Mouse (Mus musculus): ENCODE data around the gene Vav1.
"Not testable (repeated sequence)": the region's sequence is repeated elsewhere in the genome, so short reads cannot be mapped to it uniquely, and the experiment has no call there.

Gene Vav1

DNA sequence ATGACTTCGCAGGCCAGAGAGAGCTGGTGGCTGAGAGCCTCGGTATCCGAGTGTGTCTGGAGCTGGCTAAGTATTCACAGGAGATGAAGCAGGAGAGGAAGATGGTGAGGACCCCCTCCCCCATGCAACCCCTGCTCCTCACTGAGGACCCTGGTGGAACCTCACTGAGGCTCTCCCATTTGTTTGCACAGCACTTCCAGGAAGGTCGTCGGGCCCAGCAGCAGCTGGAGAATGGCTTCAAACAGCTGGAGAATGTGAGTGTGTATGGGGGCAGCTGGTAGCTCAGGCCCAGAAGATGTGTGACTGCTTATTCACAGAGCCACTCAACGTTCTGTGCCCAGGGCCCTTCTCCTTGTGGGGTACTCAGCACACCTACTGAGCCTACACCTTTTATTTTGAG lies 25.6 kb upstream of the Vav1 start:
- no peak for DNase-seq

DNA sequence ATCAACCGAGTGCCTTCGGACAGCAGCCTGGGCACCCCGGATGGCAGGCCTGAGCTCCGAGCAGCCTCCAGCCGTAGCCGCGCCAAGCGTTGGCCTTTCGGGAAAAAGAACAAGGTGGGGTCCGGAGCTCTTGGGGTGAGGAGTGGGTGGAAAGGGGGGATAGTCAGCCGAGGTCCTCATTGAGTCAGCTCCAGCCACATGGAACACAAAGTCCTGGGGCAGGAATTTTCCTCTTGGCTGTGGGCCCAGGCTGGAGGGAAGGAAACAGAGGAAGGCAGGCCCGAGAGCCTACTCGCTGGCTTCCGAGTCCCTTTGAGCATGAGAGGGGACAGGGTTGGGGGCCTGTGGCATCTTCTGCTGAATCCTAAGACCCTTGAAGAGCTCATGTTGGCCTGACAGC lies 23.5 kb upstream of the Vav1 start:
- DNase-seq = peak; percentile 51 to 60

DNA sequence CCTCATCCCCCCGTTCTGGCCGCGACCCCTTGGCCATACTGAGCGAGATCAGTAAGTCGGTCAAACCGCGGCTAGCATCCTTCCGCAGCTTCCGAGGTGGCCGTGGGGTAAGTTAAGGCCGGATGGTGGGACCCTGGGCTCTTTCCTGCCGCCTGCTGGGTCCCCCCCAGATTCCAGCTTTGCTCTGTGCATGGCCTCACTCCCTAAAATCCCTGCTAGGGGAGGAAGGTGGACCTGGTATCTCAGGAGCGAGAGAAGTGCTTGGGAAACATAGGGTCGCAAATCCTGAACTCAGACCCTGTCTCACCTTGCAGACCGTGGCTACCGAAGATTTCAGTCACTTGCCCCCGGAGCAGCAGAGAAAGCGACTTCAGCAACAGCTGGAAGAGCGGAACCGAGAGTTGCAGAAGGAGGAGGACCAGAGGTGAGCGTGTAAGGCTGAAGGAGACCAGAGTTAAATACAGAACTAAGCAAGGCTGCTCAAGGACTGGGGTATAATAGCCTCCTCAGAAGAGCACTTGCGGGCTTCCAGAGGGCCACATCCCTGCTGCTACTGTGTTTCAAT lies 21.9 kb upstream of the Vav1 start:
- no peak for DNase-seq

DNA sequence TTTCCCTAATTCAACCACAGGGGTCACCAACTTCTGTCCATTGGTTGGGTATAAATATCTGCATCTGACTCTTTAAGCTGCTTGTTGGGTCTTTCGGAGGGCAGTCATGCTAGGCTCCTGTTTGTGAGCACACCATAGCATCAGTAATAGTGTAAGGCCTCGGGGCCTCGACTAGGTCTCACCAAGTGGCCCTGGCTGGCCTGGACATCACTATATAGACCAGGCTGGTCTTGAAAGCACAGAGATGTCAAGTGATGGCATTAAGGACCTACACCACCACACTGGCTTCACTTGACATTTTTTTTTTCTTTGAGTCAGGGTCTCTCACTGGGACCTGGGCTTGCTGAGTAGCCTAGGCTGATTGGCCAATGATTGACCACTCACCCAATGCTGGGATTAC lies 20.7 kb upstream of the Vav1 start:
- DNase-seq = no peak

DNA sequence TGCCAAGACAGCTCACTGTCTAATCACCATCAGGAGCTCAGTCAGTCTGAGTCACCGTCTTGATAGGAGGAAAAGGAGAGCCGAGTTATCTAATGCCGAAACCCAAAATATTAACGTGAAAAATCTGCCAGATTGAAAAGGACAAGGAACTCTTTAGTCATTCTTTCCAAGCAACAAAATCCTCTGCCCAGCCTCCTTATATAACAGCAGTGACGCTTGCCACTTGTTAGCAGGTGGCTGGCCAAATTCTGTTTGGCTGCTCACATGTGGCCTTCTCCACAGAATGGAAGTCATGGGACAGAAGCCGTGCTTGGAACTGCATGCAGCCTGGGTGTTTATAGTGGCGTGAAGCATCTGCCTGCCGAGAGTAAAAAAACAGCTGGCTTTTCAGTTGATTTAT lies 19.2 kb upstream of the Vav1 start:
- DNase-seq = no peak

DNA sequence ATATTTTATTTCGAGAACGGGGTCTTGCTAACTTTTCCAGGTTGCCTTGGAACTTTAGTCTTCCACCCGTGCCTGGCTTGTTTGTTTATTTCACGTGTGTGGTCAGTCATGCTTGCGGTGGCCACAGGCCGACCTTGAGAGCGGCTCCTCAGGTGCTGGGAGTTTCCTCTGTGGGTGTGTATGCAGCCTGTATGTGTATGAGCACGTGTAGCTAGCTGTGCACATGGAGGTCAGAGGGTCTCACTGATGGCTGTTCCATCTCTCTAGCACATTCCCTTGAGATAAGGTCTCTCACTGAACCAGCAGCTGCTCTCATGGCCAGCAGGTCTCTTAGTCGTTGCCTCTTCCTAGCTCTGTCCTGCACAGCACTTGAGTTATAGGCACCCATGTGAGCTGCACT lies 18.5 kb upstream of the Vav1 start:
- DNase-seq = no peak

DNA sequence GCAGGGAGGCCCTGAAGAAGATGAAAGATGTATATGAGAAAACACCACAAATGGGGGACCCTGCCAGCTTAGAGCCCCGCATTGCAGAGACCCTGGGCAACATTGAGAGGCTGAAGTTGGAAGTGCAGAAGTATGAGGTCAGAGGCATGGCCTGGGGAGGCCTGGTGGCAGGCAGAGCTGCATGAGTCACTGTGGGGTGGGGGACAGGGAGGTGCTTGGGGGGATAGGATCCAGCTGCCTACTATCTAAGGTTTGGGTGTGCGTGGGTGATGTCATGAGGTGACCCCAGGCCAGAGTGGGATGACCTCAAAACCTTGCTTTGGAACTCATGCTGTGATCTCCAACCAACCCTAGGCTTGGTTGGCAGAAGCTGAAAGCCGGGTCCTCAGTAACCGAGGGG lies 17.6 kb upstream of the Vav1 start:
- DNase-seq = no peak

DNA sequence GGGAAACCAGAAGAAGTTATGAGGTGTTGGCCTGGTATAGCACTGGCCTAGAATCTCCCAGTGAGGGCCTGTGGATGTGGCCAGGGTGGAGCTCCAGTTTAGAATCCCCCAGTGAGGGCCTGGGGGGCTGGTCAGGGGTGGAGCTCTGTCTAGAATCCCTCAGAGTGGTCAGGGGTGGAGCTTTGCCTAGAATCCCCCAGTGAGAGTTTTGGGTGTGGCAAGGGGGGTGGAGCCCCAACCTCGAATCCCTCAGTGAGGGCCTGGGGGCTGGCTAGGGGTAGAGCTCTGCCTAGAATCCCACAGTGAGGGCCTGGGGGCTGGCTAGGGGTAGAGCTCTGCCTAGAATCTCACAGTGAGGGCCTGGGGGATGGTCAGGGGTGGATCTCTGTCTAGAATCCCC lies 17.1 kb upstream of the Vav1 start:
- DNase-seq = no peak

DNA sequence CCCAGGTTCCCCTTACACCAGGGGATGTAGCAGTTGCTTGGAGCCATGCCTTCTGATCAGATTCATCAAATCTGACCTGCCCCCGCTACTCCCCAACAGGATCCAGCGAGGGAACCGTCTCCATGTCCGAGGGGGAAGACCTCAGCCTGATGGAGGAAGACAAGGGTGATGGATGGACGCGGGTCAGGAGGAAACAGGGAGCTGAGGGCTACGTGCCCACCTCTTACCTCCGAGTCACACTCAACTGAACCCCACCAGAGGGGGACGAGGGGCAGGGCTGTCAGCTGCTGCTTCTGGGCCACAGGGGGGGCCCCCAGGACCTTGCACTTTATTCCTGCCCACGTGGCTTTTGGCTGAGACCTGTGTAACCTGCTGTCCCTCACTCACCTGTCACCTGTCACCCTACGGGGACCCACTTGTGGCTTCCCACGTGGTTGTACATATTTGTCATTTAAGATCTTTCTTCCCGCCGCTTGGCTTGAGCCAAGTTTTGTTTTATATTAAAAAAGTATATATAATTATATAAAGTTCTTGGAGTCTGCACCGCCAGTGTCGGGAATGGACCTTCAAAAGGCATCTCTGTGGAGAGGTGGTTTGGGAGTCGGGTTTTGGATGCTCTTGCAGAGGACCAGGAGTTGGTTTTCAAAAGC lies 15.9 kb upstream of the Vav1 start:
- no peak for DNase-seq

DNA sequence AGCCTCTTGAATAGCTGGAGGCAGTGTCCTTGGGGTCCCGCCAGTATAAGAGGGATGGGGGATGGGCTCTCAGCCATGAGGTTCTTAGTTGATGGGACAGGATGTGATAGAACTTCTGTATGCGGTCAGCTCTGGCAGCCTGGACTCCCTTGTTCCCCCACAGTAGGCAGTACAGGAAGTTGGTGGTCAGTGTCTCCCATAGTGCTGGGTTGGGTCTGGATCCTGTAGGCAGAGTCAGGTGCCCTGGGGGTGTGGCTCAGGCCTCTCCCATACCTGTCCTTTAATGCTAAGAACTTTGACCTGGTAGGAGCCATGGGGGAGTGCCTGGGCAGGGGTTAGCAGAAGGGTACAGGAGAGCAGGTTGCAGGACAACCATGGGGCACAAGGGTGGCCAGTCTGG lies 14.7 kb upstream of the Vav1 start:
- DNase-seq = no peak

DNA sequence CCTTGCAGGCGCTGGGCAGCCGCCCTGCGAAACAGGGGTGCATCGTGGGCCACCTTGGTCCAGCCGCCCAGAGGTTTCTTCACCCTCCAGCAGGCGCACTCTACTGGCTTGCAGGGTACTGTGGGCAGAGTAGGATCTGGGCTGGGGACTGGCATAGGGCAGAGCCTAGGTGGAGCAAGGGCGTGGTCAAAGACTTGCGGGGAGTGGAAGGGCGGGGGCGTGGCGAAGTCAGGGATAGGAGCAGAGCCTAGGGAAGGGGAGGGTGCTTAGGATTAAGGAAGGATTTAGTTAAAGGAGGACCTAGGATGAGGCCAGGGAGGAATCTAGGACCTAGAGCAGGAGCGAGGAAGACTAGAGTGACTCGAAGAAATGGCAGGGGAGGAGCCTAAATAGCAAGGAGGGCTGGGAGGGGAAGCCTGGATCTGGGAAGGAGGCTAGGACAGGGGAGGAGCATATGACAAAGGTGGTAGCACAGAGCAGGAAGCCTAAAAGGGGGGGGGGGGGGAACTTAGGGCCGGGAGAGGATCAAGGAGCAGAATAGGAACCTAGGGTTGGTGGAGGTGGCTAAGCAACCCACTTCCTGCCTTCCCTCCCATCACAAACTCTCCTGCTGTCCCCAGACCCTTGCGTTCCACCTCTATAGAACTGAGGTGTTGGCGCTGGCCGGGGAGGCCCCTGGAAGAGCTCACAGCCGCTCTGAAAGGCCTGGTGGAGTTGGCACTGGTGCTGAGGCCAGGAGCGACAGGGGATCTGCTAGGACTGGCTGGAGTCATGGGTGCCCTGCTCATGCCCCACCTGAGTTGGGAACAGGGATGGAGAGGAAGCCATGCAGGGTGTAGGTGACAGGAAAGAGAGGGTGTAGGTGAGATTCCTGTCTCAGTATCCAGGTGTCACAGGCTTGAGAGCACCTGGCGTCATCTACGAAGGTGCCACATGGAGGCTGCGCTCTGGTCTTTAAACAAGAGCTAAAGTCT lies 13.6 kb upstream of the Vav1 start:
- peak; percentile 95 to 96 for DNase-seq

DNA sequence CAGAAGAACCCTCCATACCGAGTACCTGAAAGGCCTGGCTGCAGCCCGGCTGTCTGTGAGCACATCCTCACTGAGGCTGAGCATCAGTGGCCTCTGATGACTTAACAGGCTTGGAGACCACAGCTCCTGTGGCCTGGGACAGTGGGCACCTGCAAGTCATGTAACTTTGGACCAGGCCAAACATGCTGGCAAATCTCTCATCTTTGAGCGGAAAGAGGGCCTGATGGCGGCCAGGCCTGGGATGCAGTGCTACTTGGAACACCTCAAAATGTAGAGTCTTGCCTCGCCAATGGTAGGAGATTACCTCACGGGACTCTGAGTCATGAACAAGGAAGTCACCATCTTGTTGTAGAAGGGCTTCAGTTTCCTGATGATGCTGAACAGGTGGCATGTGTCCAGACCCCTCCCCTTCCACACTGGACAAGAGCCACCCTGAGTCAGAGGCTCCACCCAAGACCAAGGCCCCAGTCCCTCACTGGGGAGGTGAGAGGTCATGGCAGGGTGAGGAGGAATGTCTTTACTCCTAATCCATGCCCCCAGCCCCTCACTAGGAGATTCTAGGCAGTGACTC lies 11.3 kb upstream of the Vav1 start:
- no peak for DNase-seq

DNA sequence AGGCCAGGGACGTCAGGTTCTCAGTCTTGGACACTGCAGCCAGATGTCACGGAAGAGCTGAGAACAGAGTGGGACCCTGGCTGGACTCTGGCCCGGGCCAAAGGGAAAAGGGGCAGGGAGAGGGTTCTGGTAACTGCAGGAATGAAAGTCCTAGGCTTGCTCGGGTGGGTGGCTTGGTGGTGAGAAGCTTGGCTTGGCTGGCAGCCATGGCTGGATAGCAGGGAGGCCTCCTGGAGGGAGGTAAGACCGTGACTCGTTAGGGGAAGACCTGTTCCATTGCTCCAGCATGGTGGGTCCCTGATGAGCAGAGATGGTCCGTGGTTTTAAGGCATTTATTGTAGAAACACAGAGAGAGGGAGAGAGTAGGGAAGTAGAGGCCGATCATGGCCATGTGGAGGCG lies 7.6 kb upstream of the Vav1 start:
- peak in 1 of 2 experiments; percentile 27 for DNase-seq

DNA sequence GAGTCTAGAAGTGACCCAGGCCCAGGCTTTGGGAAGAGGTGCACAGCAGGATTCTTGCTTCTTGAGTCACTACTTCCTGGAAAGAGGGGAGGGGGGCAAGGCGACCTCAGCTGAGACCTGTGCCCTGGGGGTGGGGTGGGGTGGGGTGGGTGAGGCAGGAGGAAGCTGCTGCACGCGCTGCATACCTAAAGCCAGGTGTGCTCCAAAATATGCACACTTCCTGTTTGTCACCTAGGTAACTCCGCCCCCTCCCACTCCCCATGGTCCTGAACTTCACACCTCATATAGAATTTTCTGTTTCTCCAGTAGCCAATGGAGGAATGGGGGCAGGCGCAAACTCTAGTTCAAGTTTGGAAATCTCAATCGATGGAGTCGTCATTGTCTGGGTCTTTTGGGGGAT lies 5.1 kb upstream of the Vav1 start:
- no peak for DNase-seq

DNA sequence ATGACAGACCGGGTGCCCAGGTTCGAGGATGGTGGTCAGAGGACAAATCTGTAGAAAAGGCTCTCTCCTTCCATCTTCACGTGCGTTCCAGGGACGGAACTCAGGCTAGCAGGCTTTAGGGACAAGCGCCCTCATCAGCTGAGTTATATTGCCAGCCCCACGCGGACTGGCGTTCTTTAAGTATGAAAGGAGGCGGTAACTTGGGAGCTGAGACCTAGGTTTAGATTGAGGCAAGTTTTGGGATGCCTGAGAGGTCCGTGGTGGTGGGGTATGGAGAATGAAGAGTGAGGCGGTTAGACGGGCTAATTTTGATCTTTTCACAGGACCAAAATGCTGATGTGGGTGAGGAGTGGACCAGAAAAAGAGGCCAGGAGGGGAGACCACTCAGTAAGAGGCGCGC lies 4.2 kb upstream of the Vav1 start:
- DNase-seq = no peak

DNA sequence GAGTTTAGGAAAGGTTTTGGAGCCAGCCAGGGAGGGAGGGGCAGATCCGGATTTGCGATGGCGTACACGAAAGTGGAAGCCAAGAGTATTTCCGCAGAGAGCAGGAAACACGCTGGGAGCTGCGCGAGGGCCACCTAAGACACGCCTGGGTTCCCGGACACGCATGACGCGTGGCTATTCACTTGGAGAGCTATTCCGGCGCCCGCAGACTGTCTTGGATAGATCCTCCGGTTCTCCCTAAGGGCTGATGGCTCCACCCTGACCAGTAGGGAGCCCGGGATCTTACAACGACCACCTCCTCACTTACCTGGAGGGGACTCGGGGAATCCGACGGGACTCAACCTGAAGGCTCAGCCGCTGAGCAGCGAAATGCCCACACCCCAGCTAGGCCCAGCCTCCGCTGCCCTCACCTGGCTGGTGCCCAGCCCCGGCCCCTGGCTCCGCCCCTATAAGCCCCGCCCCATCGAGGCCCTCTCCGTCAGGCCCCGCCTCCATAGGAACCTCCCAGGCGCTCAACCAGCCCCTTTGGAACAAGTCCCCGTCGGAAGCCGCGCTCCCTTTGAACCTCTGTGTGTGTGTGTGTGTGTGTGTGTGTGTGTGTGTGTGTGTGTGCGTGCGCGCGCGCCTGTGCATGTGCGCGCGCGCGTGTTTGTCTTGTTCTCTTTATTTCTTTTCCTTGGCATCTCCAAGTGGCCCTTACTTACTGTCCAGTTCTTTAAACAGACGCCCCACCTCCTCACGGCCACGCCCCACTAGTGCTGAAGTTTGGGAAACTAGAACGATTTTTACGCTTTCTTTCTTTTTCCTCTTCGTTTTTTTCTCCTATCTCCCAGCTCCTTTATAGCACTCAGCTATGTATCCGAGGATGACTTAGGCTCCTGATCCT lies 3.5 kb upstream of the Vav1 start:
- peak; percentile 97 for DNase-seq

DNA sequence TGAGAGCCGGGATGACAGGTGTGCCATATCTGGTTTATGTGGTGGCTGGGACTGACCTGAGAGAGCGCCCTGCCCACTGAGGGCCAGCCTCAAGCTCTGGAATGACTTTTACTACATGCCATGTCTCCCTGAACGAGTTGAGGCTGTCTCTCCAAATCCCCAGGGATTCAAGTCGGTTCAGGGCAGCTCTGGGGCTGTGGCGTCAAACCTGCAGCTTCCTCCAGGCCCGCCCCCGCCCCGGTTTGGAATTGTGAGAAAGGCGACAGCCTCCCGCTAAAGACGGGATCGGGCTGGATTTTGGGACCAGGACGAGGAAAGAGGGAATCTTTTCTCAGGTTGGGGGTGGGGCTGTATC lies 2.9 kb upstream of the Vav1 start:
- DNase-seq = no peak

DNA sequence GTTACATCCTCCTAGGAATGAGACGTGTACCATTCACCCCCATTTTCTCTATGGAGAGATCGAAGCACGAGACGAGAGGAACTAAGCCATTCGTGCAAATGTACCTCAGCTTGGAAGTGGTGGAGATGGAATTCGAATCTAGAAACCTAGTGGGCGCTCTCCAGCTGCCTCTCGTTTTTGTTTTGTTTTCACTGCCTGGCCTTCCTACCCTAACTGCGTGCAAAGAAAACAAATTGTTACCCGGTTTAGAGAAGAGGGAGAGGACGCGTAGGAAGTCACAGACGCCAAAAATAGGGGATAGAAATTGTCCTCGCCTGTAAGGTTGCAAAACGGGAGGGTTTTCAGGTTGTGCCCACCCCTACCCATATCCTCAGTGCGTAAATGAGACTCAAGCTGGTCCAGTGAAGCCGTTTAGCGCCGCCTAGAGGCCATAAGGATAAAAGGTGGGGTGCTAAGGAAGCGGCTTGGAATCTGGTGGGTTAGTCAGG lies 2.2 kb upstream of the Vav1 start:
- DNase-seq = peak; percentile 86 to 87

DNA sequence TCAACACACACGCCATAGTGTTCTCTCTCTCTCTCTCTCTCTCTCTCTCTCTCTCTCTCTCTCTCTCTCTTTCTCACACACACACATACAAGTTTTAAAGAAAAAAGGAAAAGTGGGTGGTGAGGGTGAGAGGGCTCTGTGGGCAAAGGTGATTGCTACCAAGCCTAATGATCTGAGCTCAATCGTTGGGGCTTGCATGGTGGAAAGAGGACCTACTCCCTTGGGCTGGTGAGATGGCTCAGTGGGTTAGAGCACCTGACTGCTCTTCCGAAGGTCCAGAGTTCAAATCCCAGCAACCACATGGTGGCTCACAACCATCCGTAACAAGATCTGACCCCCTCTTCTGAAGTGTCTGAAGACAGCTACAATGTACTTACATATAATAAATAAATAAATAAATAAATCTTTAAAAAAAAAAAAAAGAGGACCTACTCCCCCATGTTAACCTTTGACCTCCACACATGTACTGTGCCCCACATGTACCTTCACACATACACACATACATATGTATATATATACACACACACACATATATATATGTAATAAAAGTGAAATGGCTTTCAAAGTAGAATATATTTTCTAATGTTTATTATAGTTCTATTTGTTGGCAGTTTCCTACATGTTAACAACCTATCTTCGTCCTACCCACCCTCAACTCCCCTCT lies 1.2 kb upstream of the Vav1 start:
- DNase-seq = not testable (repeated sequence)

DNA sequence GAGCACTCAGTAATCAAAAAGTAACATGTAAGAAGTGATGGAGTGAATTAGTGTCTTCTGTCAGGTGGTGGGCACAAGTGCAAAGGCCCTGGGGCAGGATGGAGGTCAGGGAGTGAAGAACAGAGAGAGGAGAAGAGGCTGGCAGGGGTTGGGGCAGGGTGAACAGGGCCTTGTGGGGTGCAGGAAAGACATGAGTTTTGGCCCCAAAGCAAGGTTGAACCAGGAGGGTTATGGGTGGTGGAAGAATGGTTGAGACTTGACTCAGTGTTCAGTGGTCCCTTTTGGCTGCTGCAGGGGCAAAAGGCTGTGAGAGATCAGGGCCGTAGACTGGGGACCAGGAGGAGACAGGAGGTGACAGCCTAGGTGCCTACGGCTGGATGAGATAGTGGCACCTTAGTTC lies 363 bp upstream of the Vav1 start:
- no peak for DNase-seq

DNA sequence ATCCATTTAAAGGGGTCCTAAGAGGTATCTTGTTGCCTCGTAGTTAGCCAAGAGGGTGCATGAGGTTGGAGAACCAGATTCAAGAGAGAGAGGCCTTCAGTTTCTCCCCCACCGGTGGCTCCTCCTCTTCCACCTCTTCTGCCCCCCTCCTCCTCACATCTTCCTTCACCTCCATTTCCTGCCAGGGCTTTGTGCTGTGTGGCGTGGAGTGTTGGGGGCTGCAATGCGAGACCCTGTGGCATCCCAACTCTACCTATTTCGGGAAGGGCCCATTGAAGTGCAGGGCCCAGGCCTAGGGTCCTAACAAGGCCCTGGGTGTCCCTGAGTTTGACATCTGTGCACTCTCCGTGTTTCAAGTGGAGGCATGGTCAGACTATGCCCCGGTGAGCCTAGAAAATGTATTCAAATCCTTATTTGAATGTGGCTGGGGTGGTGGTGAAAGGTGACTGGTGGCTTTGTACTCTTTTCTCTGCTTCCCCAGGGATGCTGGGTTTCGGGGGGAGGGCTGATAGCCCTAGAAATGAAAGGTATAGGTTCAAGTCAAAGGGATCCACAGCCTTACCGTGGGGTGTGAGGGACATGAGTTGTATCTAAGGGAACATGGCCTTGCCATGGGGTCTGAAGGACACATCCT lies 808 bp downstream of the Vav1 start:
- no peak for DNase-seq

DNA sequence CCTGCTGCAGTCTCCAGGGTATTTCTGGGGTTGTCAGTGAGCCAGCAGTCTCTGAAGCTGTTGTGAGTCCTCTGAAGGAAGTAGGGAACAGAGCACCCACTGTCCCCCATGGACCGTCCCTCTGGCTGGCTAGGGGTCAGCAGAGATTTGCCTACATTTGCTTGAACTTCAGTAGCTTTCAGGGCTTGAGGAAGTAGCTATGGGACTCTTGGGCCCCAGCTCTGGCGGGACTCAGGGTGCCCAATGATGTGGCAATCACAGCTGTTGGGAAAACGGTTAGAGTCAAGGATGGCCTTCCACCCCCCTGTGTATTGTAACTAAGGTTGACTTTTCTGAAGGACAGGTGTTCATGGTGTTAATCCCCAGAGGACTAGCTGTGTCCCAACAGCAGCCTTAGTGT lies 1.5 kb downstream of the Vav1 start:
- DNase-seq = no peak

All from kidney, postnatal 25 days (tissue).